Mouse (Mus musculus): ENCODE measurements at regions not wholly inside any gene's neighbourhood (a gene's known extent, or its start where the extent isn't known, plus 50 kb on each side); places are given as distances from the start of the nearest gene placed in this dataset.

GRCm38 (mm10) chr15:74461935-74462334 lies 174.2 kb downstream of the Mroh4 start:
- DNase-seq (ENCODE audit: low spot score): no peak

- no peak for DNase-seq (ENCODE audit: low spot score)
Measured at GRCm38 (mm10) chr15:74459345-74459975, 176.7 kb downstream of the Mroh4 start.

GRCm38 (mm10) chr15:74458940-74459339 lies 177.2 kb downstream of the Mroh4 start:
- DNase-seq (ENCODE audit: low spot score): peak; percentile 36

GRCm38 (mm10) chr15:74457965-74458364 lies 178.2 kb downstream of the Mroh4 start:
- no peak for DNase-seq (ENCODE audit: low spot score)

GRCm38 (mm10) chr15:74456675-74457040 lies 179.5 kb downstream of the Mroh4 start:
- DNase-seq (ENCODE audit: low spot score): no peak

GRCm38 (mm10) chr15:74455921-74456674 lies 180.1 kb downstream of the Mroh4 start:
- no peak for DNase-seq (ENCODE audit: low spot score)

GRCm38 (mm10) chr15:74454543-74454942 lies 181.6 kb downstream of the Mroh4 start:
- DNase-seq (ENCODE audit: low spot score): no peak

- DNase-seq (ENCODE audit: low spot score): no peak
Measured at GRCm38 (mm10) chr15:74453810-74454209, 182.3 kb downstream of the Mroh4 start.

- no peak for DNase-seq (ENCODE audit: low spot score)
Measured at GRCm38 (mm10) chr15:74452426-74452825, 183.7 kb downstream of the Mroh4 start.

- DNase-seq (ENCODE audit: low spot score): no peak
Measured at GRCm38 (mm10) chr15:74441889-74442288, 194.3 kb downstream of the Mroh4 start.

GRCm38 (mm10) chr15:74426989-74427388 lies 209.2 kb downstream of the Mroh4 start:
- no peak for DNase-seq (ENCODE audit: low spot score)

- DNase-seq (ENCODE audit: low spot score): no peak
Measured at GRCm38 (mm10) chr15:74423001-74423400, 213.2 kb downstream of the Mroh4 start.

- no peak for DNase-seq (ENCODE audit: low spot score)
Measured at GRCm38 (mm10) chr15:74420550-74420949, 215.6 kb downstream of the Mroh4 start.

GRCm38 (mm10) chr15:74418635-74419034 lies 217.5 kb downstream of the Mroh4 start:
- no peak for DNase-seq (ENCODE audit: low spot score)

GRCm38 (mm10) chr15:74413217-74413616 lies 222.9 kb downstream of the Mroh4 start:
- no peak for DNase-seq (ENCODE audit: low spot score)

- no peak for DNase-seq (ENCODE audit: low spot score)
Measured at GRCm38 (mm10) chr15:74412261-74412660, 223.9 kb downstream of the Mroh4 start.

- DNase-seq (ENCODE audit: low spot score): no peak
Measured at GRCm38 (mm10) chr15:74411097-74411496, 225.1 kb downstream of the Mroh4 start.

- DNase-seq (ENCODE audit: low spot score): no peak
Measured at GRCm38 (mm10) chr15:74404866-74405265, 231.3 kb downstream of the Mroh4 start.

- DNase-seq (ENCODE audit: low spot score): no peak
Measured at GRCm38 (mm10) chr15:74401275-74401674, 234.9 kb downstream of the Mroh4 start.

- DNase-seq (ENCODE audit: low spot score): no peak
Measured at GRCm38 (mm10) chr15:74396029-74396428, 240.1 kb downstream of the Mroh4 start.

- no peak for DNase-seq (ENCODE audit: low spot score)
Measured at GRCm38 (mm10) chr15:74387533-74387932, 248.6 kb downstream of the Mroh4 start.

GRCm38 (mm10) chr15:74382556-74382955 lies 253.6 kb downstream of the Mroh4 start:
- no peak for DNase-seq (ENCODE audit: low spot score)

GRCm38 (mm10) chr15:74379366-74379765 lies 256.8 kb downstream of the Mroh4 start:
- DNase-seq (ENCODE audit: low spot score): no peak

GRCm38 (mm10) chr15:74369461-74369860 lies 266.7 kb downstream of the Mroh4 start:
- no peak for DNase-seq (ENCODE audit: low spot score)

Data from left cerebral cortex, adult 11 months (tissue).